Mouse (Mus musculus): Measurements from ENCODE around the gene Ogfod3.

Ogfod3 gene

DNA sequence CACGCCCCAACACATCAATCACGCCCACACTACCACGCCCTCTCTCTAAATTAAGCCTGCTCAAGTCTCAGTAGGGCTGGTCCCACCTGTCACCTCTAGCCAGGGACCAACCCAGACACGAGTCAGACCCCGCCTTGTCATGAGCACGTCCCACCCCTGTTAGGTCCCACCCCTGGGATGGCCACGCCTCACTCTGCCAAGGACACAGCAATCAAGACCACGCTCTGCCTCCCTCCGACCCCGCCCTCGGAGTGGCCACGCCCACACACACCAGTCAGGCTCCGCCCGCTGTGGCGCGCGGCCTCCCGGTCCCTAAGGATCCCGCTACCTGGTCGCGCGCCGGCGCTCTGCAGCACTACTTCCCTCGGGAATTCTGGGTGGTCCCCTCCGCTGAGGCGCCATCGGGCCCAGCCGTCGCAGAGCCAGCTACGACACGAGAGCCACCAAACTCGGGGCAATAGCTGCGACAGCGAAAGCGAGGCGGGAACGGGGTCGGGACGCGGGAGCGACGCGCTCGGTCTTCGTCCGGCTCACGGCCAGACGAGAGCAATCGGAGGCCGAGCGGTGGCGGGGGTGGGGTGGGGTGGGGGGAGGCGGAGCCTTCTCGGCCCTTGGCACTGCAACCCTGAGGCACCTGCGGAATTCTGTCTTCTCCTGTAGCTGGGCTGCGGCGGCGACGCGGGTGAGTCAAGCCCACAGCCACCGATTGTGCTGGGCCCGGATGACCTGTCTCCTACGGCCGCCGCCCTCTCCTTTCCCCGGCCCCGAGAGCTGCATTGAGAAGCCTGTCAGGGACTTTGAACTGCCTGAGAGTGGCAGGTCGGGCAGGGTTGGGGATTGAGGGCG is at the start of gene Ogfod3, which contains the start of gene Hexdc:
Gene Ogfod3, minus strand, starts transcription at position 551 of the 846 bp plus-strand sequence.
Gene Hexdc, plus strand, starts transcription at position 273 of the 846 bp plus-strand sequence.
- WGBS: under 1% methylated on average over 69 of the region's 70 CpGs

DNA sequence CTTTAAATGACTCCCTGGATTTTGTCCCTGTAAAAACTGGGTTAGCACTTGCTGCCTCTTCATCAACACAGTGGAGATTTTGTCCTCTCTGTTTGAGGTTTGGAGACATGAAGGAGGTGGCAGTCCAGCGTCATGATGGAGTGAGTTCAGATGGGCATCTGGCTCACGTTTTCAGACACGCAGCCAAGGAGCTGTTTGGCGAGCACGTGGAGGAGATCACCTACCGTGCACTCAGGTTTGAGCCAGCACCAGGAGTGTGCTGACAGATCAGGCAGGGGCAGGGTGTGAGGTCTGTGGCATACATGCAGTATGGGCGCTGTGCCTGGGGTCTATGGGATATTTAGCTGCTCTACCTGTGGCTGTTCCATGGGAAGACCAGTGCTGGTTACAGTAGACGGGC is 45.7 kb upstream of the Ogfod3 start:
- 74% methylated on average over 8 of the region's 8 CpGs for WGBS

DNA sequence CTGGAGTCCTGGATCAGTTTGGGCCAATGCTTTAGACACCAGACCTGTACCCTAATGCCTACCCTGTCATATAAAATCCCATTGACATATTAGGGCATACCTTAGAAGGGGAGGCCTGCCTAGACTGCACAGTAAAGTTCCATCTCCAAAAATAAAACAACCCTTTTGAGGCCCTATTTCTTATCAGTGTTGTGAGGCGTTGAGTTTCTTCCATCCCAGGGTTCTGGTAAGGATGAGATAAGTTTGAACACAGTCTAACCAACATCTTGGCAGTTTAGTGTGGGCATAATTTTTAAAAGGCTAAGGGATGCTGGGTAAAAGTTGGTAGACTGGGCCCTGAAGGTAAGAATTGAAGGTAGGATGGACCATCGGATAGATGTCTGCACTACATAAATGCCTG is 35.2 kb upstream of the Ogfod3 start:
- 98% methylated on average over 2 of the region's 2 CpGs for WGBS

DNA sequence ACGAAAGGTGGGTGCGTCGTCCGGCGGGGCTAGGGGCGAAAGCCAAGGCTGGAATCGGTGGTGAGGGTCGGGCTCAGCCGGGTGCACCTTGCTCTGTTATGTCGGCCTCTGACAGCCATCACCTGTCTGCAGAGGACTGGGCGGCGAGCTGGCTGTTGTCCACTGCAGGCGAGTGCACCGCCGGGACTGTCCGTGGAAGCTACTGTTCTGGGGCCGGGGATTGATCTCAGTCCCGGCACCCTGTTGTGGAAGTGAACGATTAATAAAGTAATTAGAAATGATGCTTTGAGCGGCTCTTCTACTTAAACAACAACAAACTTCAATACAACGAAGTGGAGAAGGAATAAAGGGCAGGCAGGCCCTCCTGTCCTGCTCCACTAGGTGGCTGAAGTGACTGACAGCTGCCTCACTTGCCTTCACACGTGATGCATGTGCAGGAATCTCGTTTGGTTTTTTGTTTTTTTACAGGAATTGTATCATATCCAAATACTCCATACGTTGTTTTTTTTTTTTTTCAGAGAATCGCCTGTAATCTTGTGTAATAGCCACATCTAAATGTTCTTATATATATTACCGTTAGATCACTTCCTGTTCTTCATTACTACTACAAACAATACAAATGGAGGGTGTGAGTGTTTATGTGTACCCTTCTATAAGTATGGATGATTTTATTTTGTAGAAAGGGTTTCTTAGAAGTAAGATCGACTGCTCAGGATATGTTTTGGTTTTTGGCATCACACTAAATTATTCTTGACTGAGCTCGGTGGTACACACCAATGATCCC is 33.0 kb upstream of the Ogfod3 start:
- 1% methylated on average over 28 of the region's 28 CpGs for WGBS

DNA sequence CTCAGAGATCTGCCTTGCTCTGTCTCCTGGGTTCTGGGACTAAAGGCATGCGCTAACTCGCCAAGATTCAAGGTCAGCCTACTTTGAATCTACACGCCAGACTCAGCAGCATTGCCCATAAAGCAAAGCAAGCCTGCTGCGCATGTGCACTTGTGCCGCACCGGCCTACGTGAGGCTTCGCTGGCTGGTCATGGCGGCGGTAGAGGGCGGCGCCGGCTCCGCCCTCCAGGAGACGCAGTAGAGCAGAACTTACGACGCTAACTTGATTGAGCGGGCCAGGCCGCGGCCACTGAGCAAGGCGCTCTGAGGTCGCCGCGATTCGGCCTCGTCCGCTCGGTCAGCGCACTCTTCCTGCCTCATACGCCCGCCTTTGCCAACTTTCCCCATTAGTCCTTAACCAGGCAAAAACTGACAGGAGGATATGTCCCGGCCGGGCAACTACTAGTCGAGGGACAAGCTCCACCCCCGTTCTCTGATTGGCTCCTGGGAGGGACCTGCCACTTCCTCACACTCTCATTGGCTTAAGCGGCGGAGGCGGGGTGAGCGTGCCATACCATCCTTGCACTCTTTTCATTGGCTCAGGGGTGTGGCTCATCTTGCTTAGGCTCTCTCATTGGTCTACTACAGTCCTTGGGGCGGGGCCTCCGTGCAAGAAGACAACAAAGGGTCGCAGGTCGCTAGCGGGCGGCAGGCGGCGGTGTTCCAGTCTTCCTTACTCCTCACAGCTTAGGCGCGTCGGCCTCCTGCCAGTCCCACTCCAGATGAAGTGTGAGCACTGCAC is 32.2 kb upstream of the Ogfod3 start, which contains the start of gene Narf:
Gene Narf, plus strand, starts transcription at position 690 of the 781 bp plus-strand sequence.
- under 1% methylated on average over 50 of the region's 50 CpGs for whole genome bisulfite sequencing

DNA sequence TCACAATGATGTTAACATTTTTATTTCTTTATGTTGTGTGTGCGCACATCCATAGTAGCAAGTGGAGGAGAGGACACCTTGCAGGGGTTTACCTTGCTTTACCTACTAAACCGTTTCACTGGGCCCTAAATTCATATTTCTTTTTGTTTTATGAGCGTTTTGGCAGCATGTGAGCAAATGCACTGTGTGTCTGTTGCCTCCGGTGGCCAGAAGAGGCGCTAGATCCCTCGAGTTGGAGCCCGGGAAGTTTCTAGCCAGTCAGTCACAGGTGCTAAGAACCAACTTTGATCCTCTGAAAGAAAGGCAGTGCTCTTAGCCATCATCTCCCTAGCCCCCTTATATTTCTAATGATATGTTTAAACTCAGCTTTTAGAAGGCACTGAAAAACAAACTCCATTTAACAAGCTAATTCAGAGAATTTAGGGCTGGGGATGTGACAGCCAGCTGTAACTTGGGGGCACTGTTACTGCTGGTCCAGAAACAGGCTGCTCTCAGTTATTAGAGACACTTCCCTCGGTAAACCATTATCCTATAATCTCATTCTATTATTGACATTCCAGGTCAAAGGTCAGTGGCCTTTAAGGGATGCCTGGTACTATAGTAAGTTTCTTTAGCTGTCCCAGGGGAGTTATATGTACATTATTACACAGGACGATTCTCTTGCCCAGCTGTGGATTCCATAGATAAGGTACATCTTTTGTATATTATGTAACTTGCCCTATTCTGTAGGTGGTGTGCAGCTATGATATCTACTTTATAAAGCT is 31.1 kb upstream of the Ogfod3 start:
- 29% methylated on average over 9 of the region's 9 CpGs for WGBS

DNA sequence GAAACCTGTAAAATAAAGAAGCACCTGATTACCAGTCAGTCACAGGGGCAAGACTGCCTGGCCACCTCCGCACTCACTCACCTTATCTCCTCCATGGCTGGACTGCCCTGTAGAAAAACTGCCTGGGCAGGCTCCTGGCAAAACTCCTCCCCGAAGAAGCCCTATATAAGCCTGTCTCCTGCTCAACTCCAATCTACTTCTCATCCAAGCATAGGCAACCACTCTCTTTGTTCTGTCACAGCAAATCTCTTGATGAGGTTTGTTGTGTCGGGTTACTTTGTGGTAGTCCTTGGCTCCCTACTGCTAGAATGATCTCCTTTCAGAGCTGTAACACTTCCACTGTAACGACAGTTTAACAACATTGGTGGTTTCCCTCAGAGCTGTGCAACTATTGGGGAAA is 28.2 kb upstream of the Ogfod3 start:
- WGBS: 59% methylated on average over 4 of the region's 4 CpGs

DNA sequence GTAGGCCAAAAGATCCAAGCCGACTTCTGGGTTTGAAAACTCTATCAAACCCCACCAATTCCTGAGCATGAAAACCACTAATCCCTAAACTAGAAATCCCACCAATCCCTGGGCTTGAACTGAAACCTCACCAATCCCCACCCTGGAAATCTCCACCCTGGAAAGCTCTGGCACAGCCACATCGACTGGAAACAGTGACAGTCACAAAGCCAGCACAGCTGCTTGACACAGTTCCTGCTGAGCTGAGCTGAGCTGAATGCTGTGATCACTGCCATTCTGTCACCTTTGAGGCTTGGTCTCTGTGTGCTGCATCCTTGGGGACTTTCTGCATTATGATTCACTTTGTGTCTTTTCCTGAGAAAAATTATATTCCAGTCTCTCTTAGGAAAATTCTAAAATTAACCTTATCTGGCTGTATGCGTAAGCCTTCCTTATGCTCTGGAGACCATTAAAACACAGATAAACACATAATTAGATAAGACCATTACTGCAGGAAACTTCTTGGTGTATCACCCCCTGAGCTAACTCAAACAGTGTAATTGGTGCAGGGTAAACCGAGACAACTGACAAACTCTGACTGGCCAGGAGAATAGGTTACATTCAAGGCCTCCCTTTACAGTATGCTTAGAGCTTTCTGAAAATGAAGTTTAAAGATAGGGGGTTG is 27.2 kb upstream of the Ogfod3 start:
- WGBS: 48% methylated on average over 4 of the region's 4 CpGs

DNA sequence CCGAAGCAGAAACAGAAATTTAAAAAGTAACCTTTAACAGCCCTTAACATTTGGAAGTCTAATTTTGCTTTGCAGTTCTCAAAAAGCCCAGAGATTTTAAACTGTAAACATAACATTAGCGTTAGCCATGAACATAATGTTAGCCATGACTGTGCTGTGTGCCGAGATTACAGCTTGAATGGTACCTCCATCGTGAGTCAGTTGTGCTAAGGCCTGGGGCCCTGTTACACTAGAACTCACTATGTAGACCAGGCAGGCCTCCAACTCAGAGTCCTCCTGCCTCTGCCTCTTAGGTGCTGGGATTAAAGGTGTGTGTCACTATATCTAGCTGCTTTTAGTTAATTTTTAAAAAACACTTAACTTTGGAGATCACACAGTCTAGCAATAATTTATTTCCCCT is 26.7 kb upstream of the Ogfod3 start:
- 54% methylated on average over 4 of the region's 4 CpGs for WGBS

DNA sequence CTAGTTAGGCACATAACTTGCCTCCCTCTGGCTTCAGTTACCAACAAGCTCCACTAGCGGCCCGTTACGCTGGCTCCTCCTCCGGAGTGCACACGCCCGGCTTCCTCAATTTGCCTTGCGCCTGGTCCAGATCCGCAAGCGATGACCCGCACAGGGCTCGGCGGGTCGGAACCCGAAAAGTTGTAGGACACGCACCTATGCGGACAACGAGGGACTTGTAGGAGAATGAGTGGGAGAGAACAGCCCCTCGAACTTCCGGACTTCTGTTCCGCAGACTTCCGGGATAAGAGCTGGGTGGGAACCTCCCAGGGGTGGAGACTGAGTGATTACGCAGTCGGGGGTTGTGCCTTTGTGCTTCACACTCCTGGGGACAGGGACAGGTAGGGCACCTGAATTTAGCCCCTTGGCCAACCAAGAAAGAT is 24.5 kb upstream of the Ogfod3 start, which contains the start of gene Cybc1:
Gene Cybc1, minus strand, starts transcription at position 305 of the 422 bp plus-strand sequence.
- under 1% methylated on average over 23 of the region's 23 CpGs for WGBS

DNA sequence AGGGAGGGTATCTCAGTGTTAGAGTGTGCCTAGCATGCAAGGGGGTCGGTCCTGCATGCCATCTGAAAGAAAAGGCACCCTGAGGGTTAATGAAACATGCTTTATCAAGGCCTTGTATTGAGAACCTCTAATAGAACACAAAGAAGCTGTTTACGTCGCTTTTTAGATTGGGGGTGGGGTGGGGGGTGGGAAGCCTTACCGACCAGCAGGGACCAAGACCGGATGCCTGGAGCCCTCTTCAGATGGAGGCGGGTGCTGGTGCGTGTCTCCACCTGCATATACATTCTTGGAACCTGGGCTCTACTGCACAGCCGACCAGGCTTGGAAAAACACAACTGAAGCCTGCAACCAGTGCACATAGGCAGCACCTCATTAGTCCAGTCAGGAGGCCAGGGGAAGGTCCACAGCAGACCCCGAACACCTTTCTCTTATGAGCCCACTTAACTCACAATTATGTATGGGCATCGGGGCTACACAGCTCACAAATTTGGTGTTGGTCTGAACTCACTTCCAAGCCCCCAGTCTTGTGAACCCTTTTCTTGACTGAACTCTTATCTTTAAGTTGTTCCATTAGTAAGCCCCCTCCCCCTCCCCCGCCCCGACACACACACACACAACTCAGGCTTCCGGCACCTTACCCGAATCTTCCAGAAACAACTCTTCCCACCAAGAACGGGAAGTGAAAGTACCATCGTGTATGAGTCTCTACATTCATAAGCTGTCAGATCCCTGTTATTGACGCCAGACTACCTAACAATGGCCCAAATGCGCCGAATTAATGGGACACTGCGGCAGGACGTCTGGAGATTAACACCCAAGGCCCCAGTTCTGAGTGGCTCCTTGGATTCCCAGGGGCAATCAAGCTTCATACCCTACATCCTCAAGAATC is 23.9 kb upstream of the Ogfod3 start:
- WGBS: 9% methylated on average over 21 of the region's 21 CpGs

DNA sequence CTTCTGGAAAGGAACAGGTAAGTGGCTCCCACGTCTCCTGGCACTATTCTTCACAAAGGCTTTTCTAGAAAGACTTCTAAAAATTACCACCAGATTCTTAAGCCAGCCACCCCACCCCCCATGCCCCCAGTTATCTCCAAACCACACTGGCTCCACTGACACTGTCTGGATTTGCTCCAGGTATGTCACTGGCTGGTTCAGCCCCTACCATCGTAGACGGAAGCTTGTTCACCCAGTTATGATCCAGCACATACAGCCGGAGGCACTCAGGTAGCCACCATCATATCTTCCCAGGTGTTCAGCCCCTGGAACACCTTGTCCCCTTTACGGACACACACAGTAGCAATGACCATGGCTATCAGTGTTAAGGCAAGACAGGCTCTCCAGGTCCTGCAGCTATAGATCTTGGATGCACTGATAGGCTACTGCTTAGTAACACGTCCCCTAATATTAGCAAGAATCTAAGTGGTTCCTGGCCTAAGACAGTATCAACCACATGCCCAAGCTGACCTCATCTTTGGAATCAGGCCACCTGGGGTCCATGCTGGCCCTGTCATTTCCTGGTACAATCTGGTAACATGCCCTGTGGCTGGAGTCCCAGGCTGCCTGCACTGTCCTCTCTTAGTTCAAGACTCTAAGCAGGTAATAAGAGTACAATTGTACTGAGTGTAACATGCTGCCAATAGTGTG is 17.0 kb upstream of the Ogfod3 start:
- WGBS: 86% methylated on average over 6 of the region's 6 CpGs

DNA sequence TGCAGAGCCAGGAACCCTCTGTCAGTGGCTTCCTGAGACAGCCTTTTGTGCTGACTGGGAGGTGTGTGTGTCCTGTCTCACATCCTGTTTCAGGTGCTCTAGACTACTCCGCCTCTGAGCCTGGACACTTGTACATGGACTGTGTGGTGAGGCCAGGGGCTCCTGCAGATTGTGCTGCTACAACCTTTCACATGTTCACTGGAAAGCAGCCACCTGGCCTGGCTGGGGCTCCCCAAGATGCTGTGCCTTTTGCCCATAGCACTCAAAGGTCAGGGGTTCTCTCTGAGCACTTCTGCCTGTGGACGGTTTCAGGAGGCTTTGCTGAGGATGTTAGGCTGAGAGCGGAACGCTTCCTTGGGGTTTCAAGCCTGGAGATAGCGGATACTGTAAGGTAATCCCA is 16.3 kb upstream of the Ogfod3 start:
- WGBS: 90% methylated on average over 5 of the region's 5 CpGs

DNA sequence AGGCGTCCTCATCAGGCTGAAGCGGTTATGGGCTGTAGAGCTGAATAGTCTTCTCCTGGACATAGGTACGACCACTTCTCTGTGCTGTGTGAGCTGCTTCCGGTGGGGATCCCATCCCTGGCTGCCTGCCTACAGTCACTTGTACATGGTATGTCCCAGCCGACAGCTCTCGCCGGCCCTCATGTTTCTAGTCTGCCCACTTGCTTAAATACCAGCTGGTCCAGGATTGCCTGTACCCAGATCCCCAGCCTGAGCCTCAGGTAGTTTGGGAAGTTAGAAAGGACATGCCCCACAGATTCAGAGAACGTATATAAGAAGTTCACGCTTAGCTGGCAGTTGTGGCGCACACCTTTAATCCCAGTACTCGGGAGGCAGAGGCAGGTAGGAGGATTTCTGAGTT is 15.3 kb upstream of the Ogfod3 start:
- 83% methylated on average over 11 of the region's 11 CpGs for WGBS

DNA sequence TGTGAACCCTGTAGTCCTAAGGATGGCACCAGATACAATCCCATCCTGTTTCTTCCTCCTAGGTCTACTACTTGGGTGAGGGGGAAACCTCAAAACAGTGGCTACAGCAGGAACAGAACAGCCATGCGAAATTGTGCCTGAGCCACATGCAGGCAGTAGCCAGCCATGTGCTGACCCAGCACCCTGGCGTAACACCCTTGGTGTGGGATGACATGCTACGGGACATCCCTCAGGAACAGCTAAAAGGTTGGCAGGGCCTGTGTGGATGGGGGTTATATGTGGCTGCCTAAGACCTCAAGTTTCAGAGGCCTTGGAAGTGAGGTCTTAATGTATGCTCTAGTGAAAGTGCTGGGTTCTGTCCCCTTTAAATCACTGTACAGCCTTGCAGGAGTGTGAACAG is 12.3 kb upstream of the Ogfod3 start:
- 93% methylated on average over 3 of the region's 3 CpGs for WGBS

DNA sequence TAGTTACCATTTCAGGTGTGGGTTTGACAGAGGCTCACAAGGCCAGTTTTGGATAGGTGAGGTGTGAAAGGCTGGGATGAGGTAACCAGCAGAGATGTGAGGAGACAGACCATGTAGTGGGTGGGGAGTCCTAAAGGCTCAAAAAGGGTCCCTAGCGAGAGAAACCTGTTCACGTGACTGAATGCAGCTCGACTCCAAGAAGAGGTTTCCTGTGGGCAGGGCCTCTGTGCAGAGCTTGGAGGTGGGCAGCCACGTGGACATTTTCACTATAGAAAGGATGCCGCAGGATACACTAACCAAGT is 701 bp downstream of the Ogfod3 start:
- WGBS: under 1% methylated on average over 5 of the region's 5 CpGs

DNA sequence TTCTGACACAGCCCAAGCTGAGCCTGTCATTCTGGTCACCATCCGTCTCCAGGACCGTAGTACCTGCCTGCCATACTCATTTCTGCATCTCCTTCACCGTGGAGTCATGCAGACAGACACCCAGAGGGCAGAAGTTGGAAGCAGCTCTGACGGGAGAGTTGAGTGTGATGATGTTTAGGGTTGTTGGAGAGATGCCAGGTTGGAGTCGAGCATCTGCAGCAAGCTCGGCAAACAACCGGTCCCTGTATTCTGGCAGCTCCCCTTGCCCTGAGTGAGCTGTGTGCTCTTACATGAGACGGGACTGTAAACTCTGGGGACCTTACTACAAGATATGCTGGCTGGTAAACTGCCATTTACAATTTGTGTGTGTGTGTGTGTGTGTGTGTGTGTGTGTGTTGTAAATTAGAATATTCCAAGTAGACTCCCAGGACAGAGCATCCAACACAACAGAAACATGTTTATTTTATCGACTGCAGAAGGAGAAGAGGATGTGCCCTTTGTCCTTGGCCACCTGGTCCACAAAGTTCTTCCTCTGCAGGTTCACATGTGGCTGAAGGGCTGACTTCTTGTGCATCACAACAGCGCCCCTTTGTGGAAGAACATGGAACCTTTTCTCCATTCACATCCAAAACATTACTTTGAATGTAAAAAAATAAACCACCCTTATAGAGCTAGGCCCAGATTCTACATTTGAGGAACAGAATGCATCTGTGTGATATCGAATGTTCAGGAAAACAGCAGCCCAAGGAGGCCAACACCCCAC is 2.9 kb downstream of the Ogfod3 start:
- WGBS: 43% methylated on average over 11 of the region's 11 CpGs

DNA sequence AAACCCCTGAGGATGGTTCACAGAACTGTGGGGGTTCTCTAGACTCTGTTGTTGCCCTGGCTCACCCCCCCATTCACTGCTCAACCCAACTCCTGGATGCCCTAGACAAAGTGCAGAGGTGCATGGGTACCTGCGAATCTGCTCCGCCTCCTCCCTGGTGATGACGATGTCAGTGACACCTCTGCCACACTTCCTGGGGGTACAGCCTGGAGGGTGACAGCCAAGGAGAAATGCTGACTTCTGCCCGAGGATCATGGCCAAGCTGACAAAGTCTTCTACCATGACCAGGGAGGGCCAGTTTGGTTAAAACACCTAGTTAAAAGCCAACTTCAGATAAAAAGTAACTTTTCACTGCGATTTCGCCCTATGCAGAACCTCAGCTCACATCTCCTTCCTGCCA is 3.7 kb downstream of the Ogfod3 start:
- WGBS: 94% methylated on average over 6 of the region's 6 CpGs

Measured in cerebral cortex, adult 2 months (tissue).